Mouse (Mus musculus): ENCODE measurements around the gene Tmem98.

Tmem98 gene

GRCm38 (mm10) chr11:80789647-80790240 is 20.2 kb upstream of the Tmem98 start:
- in situ Hi-C loops (cut with MboI; ENCODE audit: unreplicated experiment in 2 of 2) = no loop called here

DNA sequence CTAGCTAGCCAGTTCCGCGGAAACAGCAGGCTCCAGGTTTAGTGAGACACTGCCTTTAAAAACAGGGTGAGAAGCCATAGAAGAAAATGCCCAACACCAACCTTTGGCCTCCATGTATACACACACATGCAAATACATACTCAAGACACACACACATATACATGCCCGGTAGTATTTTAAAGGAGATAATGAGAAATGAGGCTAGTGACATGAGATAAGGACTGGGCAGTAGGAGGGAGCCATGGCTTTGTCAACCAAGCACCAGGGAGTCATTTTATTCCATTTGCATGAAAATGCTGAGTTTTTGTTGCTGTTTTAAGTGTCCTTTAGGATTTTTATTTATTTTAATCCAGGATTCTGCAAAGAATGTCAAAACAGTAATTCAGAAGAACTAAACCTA is 19.6 kb upstream of the Tmem98 start:
- in situ Hi-C loops (cut with MboI; ENCODE audit: unreplicated experiment in 2 of 2) = no loop called here

DNA sequence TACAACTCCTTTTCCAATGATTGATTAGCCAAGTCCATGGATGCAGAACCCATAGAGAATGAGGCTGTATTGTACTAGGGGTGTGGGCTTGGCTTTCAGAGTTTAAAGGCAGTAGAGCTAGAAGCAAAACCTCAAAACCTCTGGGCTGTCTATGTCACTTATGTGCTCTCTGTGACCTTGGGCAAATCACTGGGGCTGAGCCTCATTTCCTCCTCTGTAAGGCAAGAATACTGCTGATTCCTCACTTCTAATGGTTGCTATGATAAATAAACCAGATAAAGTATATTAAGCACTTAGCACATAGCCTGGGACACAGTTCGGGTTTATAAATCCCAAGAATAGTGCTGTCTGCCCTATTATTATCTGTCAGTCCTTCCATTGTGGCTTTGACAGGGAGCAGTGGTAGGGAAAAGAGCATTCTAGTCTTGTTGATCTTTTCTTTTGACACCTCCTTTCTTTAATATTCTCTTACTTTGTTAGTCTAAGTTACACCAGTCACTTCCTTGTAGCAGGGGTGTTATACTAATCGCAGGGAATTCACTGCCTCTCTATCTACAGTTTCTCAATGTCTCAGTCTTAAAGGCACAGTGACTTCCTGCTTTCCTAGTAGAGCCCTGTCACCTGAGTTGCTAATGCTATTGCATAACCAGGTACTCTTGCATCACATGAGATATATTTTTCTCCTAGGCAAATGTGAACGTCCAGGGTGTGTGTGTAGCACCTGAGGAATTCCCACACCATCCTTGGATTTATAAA is 18.1 kb upstream of the Tmem98 start:
- in situ Hi-C loops (cut with MboI; ENCODE audit: unreplicated experiment in 2 of 2) = no loop called here

- in situ Hi-C loops (cut with MboI; ENCODE audit: unreplicated experiment in 2 of 2) = no loop called here
These were observed 16.6 kb upstream of the Tmem98 start for GRCm38 (mm10) chr11:80793386-80793785.

- in situ Hi-C loops (cut with MboI; ENCODE audit: unreplicated experiment in 2 of 2) = no loop called here
These were observed 15.7 kb upstream of the Tmem98 start for GRCm38 (mm10) chr11:80794290-80794689.

DNA sequence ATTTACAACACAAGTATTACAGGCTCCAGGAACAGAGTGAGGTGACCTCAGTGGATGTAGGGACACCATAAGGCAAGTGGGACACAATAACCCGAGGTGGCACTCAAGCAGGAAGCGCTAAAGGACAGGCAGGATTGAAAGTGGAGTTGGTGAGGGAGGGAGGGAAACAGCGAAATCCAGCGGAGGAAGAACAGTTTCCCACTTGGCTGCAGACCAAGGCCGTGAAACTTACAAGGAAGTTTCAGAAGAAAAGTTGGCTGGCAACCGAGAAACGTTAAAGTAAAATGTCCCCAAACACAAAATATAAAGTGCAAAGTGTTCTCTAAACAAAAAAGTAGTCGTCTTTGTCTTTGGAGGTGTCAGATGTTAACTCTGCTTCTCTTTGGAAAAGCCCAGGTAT is 14.5 kb upstream of the Tmem98 start:
- in situ Hi-C loops (cut with MboI; ENCODE audit: unreplicated experiment in 2 of 2) = no loop called here

- in situ Hi-C loops (cut with MboI; ENCODE audit: unreplicated experiment in 2 of 2) = no loop called here
These were observed 10.0 kb upstream of the Tmem98 start for GRCm38 (mm10) chr11:80799979-80800378.

DNA sequence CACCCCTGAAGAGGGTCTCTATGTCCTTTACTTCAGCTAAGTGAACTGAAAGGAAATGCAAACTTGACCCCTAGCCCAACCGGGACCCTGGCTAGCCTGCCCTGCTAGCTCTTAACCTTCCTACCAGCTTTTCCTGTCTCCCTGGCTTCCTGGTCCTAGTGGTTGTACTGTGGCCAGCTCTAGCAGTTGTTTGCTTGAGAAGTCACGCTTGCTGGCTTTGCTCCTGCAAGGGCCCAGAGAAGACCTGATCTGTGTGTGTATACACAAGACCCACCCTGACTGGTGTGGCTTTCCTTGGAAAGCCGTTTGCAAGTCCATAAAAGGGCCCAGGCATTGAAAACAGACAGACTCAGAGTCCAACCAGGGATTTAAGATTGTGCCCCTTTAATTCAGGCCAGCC is 7.3 kb upstream of the Tmem98 start:
- in situ Hi-C loops (cut with MboI; ENCODE audit: unreplicated experiment in 2 of 2) = no loop called here

DNA sequence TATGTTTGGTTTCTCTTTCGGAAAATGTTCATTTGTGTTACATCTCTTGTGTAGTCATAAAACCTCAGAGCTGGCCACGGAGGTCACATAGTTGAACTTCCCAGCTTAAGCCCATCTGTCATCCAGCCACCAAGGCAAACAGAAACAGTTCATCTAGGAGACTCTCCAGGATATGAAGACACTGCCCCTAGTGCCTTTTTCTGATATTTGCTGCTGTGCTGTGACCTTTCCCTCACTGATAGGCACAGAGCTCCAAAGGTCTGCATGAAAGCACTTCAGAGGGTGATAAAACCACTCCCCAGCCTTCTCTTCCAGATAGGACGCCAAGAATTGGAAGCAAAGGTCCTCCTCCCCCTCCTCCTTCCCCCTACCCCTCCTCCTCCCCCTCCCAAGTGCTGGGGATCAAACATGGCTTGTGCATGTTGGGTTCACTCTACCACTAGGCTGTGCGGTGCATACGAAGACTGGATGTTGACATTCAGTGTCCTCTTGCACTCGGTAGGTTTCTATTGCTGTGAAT is 1.4 kb upstream of the Tmem98 start:
- in situ Hi-C loops (cut with MboI; ENCODE audit: unreplicated experiment in 2 of 2) = no loop called here

- in situ Hi-C loops (cut with MboI; ENCODE audit: unreplicated experiment in 2 of 2) = no loop called here
These were observed 346 bp upstream of the Tmem98 start for GRCm38 (mm10) chr11:80809666-80809992.

- in situ Hi-C loops (cut with MboI; ENCODE audit: unreplicated experiment in 2 of 2) = loop anchor here in 1 of 2 experiments (5.0 to 10.0 kb wide), 2 partner anchors 114 to 376 kb away; no protein-coding TSS in a partner anchor
These were observed 1.2 kb downstream of the Tmem98 start for GRCm38 (mm10) chr11:80811156-80811555.

GRCm38 (mm10) chr11:80815354-80815753 is 5.4 kb downstream of the Tmem98 start:
- in situ Hi-C loops (cut with MboI; ENCODE audit: unreplicated experiment in 2 of 2) = loop anchor here (5.0 to 10.0 kb wide), 3 partner anchors 33 to 381 kb away; partner anchors contain the start of gene Myo1d (in 2 of the 2)

- in situ Hi-C loops (cut with MboI; ENCODE audit: unreplicated experiment in 2 of 2) = loop anchor here (5.0 to 10.0 kb wide), 3 partner anchors 36 to 383 kb away; partner anchors contain the start of gene Myo1d (in 2 of the 2)
These were observed 8.2 kb downstream of the Tmem98 start for GRCm38 (mm10) chr11:80818060-80818697.

DNA sequence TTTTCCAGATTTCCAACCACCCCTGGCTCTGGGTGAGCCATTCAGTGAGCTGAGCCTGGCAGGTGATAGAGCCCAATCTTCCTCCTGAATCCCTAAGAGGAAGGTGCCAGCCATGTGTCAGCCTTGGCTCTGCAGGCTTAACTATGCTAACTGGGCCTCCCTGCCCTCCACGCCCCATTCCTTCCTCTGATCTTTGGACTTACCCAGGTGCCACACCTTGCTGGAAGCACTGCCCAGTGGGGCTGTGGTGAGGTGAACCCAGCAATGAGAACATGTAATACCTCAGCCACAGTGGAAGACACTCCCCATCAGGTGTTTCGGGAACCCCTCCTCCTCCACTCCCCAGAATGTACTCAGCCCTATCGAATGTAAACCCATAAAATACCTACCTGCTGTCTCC is 10.1 kb downstream of the Tmem98 start:
- in situ Hi-C loops (cut with MboI; ENCODE audit: unreplicated experiment in 2 of 2) = loop anchor here in 1 of 2 experiments (10.0 kb wide), 1 partner anchor 1355 kb away; no protein-coding TSS in a partner anchor

DNA sequence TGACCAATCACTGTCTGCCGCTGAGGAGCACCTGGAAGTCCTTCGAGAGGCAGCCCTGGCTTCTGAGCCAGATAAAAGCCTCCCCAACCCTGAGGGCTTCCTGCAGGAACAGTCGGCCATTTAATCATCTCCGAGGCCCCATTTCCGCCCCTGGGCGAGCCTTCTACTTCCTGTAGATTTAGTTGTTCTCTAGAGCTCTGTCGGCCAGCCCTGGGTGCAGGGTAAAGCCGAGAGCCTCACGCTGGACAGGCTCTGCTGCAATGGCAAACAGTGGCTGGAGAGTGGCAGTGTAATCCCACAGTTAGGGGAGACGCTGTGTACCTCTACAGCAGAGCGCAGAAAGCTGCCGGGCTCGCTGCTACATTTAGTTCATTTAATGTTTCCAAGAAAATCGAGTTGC is 11.3 kb downstream of the Tmem98 start:
- in situ Hi-C loops (cut with MboI; ENCODE audit: unreplicated experiment in 2 of 2) = loop anchor here in 1 of 2 experiments (10.0 kb wide), 1 partner anchor 1354 kb away; no protein-coding TSS in a partner anchor

DNA sequence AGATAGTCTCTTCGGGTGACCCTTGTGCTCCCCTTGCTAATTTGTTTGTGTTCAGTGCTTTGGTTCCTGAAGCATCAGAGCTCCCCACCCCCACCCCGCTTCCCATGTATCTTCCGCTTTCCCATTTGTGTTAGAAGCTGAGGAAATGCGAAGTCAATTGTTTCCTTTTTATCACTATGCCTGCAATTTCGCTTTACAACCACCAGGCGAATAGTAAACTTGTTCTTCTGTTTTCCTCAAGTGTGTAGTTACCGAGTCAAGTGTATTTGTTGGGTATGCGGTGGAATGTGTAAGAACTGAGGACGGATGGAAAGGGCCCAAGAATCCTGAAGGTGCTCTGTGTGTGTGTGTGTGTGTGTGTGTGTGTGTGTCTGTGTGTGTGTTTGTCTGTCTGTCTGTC is 11.8 kb downstream of the Tmem98 start:
- in situ Hi-C loops (cut with MboI; ENCODE audit: unreplicated experiment in 2 of 2) = loop anchor here in 1 of 2 experiments (10.0 kb wide), 1 partner anchor 1353 kb away; no protein-coding TSS in a partner anchor

DNA sequence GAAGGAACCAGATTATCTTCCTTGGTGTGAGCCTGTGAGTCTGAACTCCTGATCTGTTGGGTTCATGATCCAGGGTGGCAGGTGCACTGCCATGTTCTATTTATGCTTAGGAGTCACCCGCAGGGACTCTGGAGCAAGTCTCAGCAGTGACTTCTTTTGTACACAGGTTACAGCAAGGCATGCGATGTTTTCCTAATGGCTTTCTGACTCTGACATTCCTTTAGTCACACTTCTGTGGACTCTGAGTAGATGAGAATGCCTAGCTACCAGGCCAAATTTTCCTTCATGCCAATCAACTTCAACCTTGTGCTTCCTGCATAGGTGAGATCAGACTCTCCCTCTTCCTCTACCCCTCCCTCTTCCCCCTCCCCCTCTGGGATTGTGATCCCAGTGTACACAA is 25.4 kb downstream of the Tmem98 start:
- in situ Hi-C loops (cut with MboI; ENCODE audit: unreplicated experiment in 2 of 2) = loop anchor here in 1 of 2 experiments (25.0 kb wide), 1 partner anchor 777 kb away; no protein-coding TSS in a partner anchor

- in situ Hi-C loops (cut with MboI; ENCODE audit: unreplicated experiment in 2 of 2) = loop anchor here in 1 of 2 experiments (25.0 kb wide), 1 partner anchor 776 kb away; no protein-coding TSS in a partner anchor
These were observed 25.9 kb downstream of the Tmem98 start for GRCm38 (mm10) chr11:80835841-80836240.

GRCm38 (mm10) chr11:80838724-80839123 is 28.7 kb downstream of the Tmem98 start:
- in situ Hi-C loops (cut with MboI; ENCODE audit: unreplicated experiment in 2 of 2) = loop anchor here in 1 of 2 experiments (25.0 kb wide), 1 partner anchor 774 kb away; no protein-coding TSS in a partner anchor

GRCm38 (mm10) chr11:80843435-80843834 is 33.5 kb downstream of the Tmem98 start:
- in situ Hi-C loops (cut with MboI; ENCODE audit: unreplicated experiment in 2 of 2) = loop anchor here in 1 of 2 experiments (25.0 kb wide), 1 partner anchor 769 kb away; no protein-coding TSS in a partner anchor

DNA sequence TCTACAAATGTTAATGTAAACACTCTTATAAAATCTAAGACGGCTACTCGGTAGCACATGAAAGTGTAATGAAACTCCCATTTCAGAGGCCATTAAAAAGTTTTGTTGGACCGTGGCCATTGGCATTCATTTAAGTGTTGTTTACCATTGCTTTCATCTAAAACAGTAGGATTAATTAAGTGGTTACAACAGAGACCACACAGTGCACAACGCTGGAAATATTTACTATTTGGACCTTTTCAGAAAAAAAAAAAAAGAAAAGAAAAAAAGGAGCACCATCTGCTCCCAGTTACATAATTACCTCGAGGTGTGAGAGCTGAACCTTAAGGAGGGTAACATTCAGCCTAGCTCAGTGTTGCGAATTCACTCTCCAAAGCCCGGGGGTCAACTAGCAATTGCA is 35.5 kb downstream of the Tmem98 start:
- in situ Hi-C loops (cut with MboI; ENCODE audit: unreplicated experiment in 2 of 2) = loop anchor here in 1 of 2 experiments (25.0 kb wide), 1 partner anchor 767 kb away; no protein-coding TSS in a partner anchor

Measured in v-Abl transformed pro-B cells (cell line).